Mouse (Mus musculus) mouse trophoblast stem cell (cell line): Measurements from ENCODE around the gene Cdh13.

Experiments
- in situ Hi-C, 2 experiments: fragments of 300-500 bp; cut with MseI, MboI; formaldehyde crosslinking; loops; 2 replicates in 1 of 2; 3 replicates in 1 of 2; pipeline ENCODE4 v1.15.1; 2025

Cdh13 gene

GRCm38 (mm10) chr8:118937412-118937811 is 653.9 kb downstream of the Cdh13 start:
- in situ Hi-C loops = no loop called here

GRCm38 (mm10) chr8:118938025-118938424 is 654.5 kb downstream of the Cdh13 start:
- in situ Hi-C loops = no loop called here

DNA sequence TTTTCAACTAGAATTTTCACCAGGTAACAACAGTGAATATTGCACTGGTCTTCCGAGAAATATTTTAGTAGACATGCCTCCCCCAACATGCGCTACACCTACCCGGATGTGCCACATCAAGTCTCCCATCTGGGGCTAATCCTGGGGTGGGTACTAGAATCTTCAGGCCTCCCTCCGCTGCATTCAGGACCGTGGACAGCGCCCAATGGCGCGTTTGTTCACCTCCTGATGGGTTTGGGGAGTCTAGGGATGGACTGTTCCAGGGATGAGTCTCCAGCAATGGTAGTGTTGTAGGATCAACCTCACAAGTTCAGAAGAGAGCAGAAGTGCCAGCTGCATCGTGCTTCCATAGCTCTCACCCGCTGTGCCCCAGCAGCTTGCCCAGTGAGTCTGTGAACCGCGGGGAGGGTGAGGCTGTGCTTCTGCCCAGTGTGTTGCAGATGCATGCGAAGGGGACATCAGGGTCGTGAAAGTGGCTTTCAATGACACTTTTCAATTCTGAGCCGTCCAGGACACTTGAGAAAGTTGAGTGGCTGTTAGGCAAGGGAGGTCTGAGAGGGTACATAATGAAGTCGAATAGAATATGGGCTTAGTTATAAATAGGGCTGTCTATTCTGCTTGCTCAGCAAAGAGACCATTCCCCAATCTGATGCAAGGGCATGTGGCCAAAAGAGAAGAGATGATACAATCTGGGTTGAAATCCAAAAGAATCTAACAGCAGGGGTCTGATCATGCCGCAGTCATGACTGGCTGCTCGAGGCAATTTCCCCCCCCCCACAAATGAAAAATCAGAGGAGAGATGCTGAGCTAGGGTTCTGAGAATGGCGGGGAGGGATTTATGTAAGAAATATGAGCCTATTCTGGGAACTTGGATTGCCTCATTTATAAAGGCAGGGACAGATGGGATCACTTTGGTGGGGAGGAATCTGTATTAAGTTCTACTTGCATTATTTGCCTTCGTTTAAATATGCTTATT is 668.5 kb downstream of the Cdh13 start:
- in situ Hi-C loops = no loop called here

GRCm38 (mm10) chr8:118956109-118956508 is 672.6 kb downstream of the Cdh13 start:
- in situ Hi-C loops = no loop called here

DNA sequence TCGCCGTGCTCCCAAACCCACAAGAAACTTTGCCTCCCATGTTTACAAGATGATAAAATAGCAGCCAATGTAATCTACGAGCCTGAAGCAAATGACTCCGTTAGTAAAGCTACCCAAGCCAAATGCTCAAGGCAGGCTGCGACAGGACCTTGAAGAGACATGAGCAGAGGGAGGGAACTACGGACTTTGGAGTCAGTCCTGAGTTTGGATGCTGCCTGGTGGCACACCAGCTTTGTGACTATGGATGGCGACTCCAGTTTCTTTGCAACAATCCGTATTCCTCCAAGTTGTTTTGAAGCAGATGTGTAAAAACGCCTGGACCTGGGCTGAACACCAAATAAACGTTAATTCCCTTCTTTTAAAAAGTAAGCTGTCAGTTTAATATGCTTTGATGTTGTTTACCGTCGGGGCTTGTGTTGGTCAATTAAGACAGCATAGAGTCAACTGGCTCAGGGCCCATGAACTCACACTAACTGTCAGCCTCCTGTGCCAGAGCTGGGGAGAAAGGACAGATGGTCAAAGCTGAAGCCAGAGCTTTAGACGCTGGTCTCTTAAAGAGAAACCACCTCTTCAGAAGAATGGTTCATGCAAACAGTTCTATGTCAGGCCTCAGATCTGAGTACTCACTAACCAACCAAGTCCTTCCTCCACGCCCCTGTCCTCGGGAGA is 678.5 kb downstream of the Cdh13 start:
- in situ Hi-C loops = no loop called here

GRCm38 (mm10) chr8:118965101-118965840 is 681.7 kb downstream of the Cdh13 start:
- in situ Hi-C loops = no loop called here

- in situ Hi-C loops = no loop called here
These were observed 685.4 kb downstream of the Cdh13 start for GRCm38 (mm10) chr8:118968896-118969295.

DNA sequence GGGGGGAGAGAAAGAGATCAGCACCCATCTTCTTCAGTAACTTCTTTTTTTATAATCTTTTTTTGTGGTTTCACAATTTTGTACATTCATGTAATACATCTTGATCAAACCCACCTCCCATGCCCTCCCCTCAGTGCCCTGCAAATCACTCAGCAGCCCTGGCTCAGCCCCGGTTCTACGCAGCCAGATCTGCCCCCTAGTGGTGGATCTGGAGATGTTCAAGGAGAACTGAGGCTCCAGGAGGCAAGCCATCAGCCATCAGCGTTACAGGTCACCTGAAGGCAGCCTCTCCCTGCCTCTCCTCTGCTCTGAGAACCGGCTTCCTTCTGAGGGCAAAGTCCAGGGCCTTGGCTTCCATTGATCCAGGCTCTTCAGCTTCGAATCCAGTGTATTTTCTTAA is 696.3 kb downstream of the Cdh13 start:
- in situ Hi-C loops = no loop called here

DNA sequence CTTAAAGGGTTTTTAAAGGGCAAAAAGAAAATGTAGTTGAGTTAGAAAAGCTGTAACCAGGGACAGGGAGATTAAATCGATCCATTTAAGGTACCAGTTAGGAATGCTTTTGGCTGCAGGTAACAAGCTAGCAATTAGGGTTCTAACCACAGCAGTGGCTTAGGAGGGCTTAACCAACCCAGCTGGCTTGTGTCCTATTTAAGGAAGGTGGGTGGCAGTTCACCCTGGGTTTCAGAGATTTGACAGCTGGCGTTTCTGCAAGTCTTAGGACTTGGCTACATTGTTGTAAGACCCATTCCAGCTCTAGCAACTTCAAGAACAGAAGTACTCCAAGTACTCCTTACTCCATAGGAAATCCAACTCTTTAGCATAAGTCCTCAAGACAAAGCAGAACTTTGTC is 700.2 kb downstream of the Cdh13 start:
- in situ Hi-C loops = no loop called here

- in situ Hi-C loops = no loop called here
These were observed 703.3 kb downstream of the Cdh13 start for GRCm38 (mm10) chr8:118986796-118987195.

- in situ Hi-C loops = no loop called here
These were observed 712.2 kb downstream of the Cdh13 start for GRCm38 (mm10) chr8:118995641-118996188.

DNA sequence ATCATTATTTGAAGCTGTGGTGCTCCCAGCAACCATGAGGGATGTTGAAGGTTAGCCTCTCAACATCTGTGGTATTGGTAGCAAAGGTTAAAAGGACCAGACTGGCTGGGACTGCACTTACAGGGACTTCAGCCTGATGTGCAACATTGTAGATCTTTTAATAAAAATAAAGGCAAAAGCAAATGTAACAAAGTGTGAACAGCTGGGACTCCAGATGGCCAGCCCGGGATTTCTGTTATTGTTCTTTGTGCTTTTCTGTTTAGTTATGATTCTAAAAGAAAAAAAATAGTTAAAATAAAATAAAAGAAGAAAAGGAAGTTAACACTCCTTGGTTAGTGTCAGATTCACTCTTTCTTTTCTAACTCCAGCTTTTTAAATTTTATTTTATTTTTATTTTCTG is 717.1 kb downstream of the Cdh13 start:
- in situ Hi-C loops = no loop called here

DNA sequence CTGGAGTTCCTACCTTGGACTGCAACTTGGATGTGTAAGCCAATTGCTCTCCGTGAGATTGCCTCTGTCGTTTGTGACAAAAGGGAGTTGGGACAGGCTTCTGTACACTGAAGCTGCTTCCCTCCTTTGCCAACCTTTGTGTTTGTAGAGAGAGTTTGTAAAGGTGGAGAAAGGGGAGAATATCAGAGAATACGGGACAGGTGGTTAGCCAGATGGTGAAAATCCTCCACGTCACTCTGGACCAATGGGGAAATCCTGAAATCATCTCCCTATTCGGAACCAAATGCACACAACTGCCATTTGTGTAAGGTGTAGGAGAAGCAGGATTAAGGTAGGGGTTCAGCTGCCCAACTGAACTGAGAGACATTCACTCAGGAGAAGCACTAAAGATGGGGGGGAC is 721.3 kb downstream of the Cdh13 start:
- in situ Hi-C loops = no loop called here

DNA sequence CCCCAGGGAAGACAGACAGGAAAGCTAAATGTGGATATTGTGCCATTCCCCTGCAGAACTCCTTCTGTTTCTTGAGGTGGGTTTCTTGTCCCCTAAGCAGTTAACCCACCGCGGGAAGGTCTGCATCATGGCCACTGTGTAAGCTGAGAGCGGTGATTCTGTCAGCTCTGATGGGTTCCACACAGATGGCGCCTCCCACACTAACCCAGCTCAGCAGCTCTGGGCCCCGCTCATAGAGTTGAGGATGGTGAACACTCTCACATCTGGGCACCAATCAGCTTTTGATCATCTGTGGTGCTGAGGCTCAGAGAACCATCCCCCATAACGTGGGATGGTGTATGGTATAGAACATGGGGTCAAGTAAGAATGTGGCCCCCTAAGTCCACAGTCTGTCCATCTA is 735.1 kb downstream of the Cdh13 start:
- in situ Hi-C loops = no loop called here

DNA sequence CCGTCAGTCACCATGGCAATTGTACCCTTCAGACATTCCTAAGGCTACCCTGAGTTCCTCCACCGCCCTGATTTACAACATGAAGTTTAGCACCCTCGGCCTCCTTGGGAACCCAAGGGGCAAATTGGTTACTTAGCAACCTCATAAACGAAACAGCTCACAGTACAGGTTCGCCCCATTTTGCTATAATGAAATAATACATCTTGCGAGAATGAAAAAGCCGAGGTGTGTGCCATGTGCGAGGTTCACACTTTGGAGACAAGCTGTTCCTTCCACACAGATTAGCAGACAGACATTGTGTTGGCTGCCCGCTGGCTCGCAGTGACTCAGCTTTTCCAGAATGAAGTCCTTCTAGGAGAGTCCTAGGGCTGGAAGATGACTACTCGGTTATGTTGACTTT is 737.2 kb downstream of the Cdh13 start:
- in situ Hi-C loops = no loop called here

GRCm38 (mm10) chr8:119021478-119021877 is 737.9 kb downstream of the Cdh13 start:
- in situ Hi-C loops = no loop called here

DNA sequence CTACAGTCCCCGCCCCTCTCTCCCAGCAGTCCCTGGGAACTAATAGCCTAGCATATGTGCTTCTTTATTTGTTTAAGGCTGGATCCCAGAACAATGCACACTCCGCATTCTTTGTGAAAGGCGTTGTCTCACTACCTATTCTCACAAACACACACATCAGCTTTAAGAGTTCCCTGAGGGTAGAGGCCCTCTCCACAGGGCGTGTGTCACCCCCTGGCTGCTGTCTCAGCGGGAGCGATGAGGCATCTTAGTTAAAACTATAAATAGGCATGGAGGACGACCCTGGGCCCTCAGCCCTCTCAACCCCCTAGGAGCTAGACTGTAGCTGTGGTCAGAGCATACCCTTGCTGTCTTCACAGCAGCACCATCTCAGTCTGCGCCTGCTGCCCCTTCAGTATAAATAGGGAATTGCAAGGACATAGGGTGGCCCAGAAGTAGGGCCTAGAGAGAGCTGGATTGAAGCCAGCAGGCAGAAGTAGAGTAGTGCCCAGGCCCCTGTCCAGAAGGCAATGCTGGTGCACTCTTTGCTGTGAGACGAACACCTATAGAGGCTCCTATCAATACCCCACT is 738.9 kb downstream of the Cdh13 start:
- in situ Hi-C loops = no loop called here

DNA sequence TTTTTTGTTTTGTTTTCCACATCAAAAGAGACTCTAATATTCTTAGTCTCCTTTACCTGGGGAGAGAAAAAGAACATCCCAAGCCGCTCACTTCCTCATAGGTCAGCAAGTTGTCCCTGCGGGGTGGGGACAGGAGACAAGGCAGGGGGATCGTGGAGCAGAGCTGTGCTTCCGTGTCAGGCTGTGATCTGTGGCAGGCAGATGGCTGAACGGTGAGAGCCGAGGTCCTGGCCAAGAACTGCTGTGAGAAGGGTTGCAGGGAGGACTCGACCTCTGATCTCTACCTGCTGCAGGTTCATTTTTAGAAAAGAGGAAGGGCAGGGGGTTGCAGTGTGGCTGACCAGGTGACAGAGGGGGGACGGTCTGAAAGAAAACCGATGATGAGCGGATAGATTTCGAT is 749.9 kb downstream of the Cdh13 start:
- in situ Hi-C loops = no loop called here

DNA sequence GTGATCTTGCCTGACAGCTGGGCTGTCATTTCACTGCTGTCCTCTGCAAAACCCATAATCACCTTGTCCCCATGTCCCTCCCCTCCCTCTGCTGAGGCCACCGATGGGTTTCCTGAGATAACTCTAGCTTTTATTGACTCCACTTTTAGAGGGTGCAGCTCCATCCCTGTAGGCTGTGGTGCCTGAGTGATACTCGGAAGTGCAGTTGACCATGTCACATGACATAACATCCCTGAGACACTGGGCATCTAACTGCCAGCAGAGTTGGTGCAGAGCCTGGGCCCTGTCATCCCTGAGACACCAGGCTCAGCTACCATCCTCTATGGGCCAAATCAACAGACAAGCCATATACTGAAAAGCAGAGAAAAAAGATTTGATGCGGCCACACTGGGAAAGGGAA is 750.5 kb downstream of the Cdh13 start:
- in situ Hi-C loops = no loop called here

GRCm38 (mm10) chr8:119035126-119035525 is 751.6 kb downstream of the Cdh13 start:
- in situ Hi-C loops = no loop called here

DNA sequence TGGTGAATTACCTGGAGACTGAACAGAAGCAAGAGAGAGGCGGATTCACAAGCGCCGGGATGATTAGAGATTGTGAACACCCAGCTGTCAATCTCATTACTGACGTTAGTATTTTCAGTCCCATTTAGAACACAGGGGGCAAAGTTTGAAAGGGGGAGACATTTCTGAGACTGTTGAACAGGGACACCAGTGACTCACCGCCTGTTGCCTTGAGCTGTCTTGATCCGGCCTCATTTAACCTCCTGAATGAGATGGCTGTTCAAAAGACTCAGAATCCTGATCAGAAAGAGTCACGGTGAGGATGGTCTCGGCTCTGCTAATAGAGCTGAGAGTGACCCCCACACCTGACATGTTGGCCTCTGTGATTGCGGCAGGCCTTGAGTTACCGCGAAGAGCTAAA is 754.0 kb downstream of the Cdh13 start:
- in situ Hi-C loops = no loop called here

DNA sequence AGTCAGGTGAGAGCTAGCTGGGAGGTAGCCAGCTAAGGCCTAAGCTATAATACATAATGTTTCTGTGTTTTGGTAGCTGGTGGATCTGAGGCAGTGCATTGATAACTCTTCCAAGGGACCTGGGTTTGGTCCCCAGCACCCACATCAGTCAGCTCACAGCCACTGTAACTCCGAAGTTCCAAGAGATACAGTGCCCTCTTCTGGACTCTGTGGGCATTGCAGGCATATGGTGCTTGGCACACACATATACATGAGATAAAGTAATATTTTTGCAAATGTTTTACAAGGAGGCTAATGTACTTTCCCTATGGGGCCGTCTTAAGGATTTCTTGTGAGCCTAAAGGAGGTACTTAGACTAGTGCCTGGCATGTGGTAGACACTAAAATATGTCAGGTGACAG is 755.8 kb downstream of the Cdh13 start:
- in situ Hi-C loops = no loop called here
